Mouse (Mus musculus) heart, embryonic 16.5 days (tissue): Measurements from ENCODE around the gene Hkdc1. TPM values are rescaled to one million over a fixed set of nuclear protein-coding genes. Genes with fewer than 3 reads are reported as not detected.
A peak's percentile ranks its signal among the peaks of the same experiment; 100 is the strongest.

Experiments
- ATAC-seq: fragments of 200-750 bp; cut with Nextera tagmentation; replicated peaks from 2 replicates; pipeline ENCODE4 v1.8.0; 2017; ENCODE audit warnings: moderate number of reproducible peaks; ENCODE audit not compliant: insufficient read depth, low FRiP score; ENCODE audit errors: extremely low read depth
- H3K27ac ChIP-seq: fragments of 300-500 bp; sonication (generic); 2 replicates; pipeline ENCODE4 v1.5.1; 2014; ENCODE audit warnings: mild to moderate bottlenecking, low read length, control low read depth, moderate library complexity
- H3K27me3 ChIP-seq: fragments of 300-500 bp; sonication (generic); 2 replicates; pipeline ENCODE4 v1.6.1; 2014; ENCODE audit warnings: low read length, mixed read lengths; ENCODE audit not compliant: control insufficient read depth, insufficient read depth
- H3K36me3 ChIP-seq: fragments of 300-500 bp; sonication (generic); 2 replicates; pipeline ENCODE4 v1.6.1; 2014; ENCODE audit not compliant: control insufficient read depth, insufficient read depth
- H3K4me1 ChIP-seq: fragments of 300-500 bp; sonication (generic); 2 replicates; pipeline ENCODE4 v1.6.1; 2014; ENCODE audit warnings: low read length, mixed read lengths; ENCODE audit not compliant: control insufficient read depth, insufficient read depth
- H3K4me2 ChIP-seq: fragments of 300-500 bp; sonication (generic); 2 replicates; pipeline ENCODE4 v1.6.1; 2014; ENCODE audit warnings: low read depth, mild to moderate bottlenecking, control low read depth, low read length
- H3K4me3 ChIP-seq: fragments of 300-500 bp; sonication (generic); 2 replicates; pipeline ENCODE4 v1.5.1; 2014; ENCODE audit warnings: mild to moderate bottlenecking, control low read depth, low read length
- H3K9ac ChIP-seq: fragments of 300-500 bp; sonication (generic); 2 replicates; pipeline ENCODE4 v1.6.1; 2014; ENCODE audit warnings: low read length, control low read depth
- H3K9me3 ChIP-seq: fragments of 300-500 bp; sonication (generic); replicated peaks from 2 replicates; pipeline ENCODE4 v1.6.1; 2016; ENCODE audit warnings: low read length; ENCODE audit not compliant: control insufficient read depth
- WGBS: fragments of 180-500 bp; shearing (Covaris S2); extraction: QIAGEN DNeasy Blood & Tissue Kit; methylation state at CpG from one replicate; pipeline ENCODE4 v1.1.7; 2014; 5-methylcytosine and 5-hydroxymethylcytosine counted together
- polyA plus RNA-seq: library from polyadenylated mRNA; unstranded; fragments of >200 nt; fragmentation: Nextera tagmentation; extraction: Ambion mirVana; gene quantifications from 2 replicates; pipeline ENCODE4 v1.2.1, GENCODE M21; 2015

The Hkdc1 gene
- polyA plus RNA-seq, 1 experiment from 2014 or later, result 0.33 TPM

GRCm38 (mm10) chr10:62336601-62337578 is 85.4 kb downstream of the Hkdc1 start:
- Histone ChIP-seq H3K9me3 (no peaks in the 10 kb centered on the region), H3K36me3 (0 out of 2 replicates have a peak, but pooled peaks cover 2% of the 10 kb centered on the region), H3K4me1 (peaks cover 64% of the 10 kb centered on the region), H3K4me3 (peak overlapping the region; percentile 32), H3K4me2 (peak overlapping the region; percentile 67), H3K9ac (peak overlapping the region; percentile 57), H3K27ac (peak overlapping the region; percentile 93), H3K27me3 (no peaks in the 10 kb centered on the region)
- no peak for ATAC-seq
- 32% methylated on average over 12 of the region's 12 CpGs for WGBS

DNA sequence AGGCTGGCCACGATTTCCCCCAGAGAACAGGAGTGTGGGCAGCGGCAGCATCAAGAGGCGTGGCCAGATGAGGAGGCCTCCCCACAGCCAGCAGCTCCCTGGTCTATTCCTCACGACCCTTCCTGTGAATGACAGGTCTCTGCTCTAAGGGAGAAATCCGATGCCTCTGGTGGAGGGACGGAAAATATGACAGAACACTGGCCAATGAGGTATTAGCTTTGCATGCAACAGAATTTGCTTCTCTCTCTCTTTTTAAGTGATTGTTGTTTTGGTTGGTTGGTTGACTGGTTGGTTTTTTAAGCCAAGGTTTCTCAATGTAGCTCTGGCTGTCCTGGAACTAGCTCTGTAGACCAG is 86.9 kb downstream of the Hkdc1 start:
- H3K4me2 ChIP-seq, result peak overlapping the region; percentile 51
- H3K27ac ChIP-seq, result peak overlapping the region; percentile 93
- H3K27me3 ChIP-seq, result no peaks in the 10 kb centered on the region
- 10% methylated on average over 6 of the region's 6 CpGs for WGBS
- ATAC-seq, result no peak
- peak overlapping the region; percentile 47; the same call in 1 of the 2 replicates for H3K9ac ChIP-seq
- 0 out of 2 replicates have a peak, but pooled peaks cover 2% of the 10 kb centered on the region for H3K36me3 ChIP-seq
- H3K4me1 ChIP-seq, result peaks cover 71% of the 10 kb centered on the region
- no peaks in the 10 kb centered on the region for H3K9me3 ChIP-seq
- peak overlapping the region; percentile 32 for H3K4me3 ChIP-seq

- Histone ChIP-seq H3K27ac (peak overlapping the region; percentile 93), H3K9ac (peak overlapping the region; percentile 47; the same call in 1 of the 2 replicates), H3K36me3 (0 out of 2 replicates have a peak, but pooled peaks cover 2% of the 10 kb centered on the region), H3K4me2 (peak overlapping the region; percentile 51), H3K4me3 (peak overlapping the region; percentile 32), H3K27me3 (no peaks in the 10 kb centered on the region), H3K9me3 (no peaks in the 10 kb centered on the region), H3K4me1 (peaks cover 75% of the 10 kb centered on the region)
- 53% methylated on average over 20 of the region's 20 CpGs for WGBS
- ATAC-seq, result no peak
Observed at GRCm38 (mm10) chr10:62334686-62335422, 87.4 kb downstream of the Hkdc1 start.

- WGBS, result 36% methylated on average over 14 of the region's 14 CpGs
- H3K4me3 ChIP-seq, result peak overlapping the region; percentile 31
- H3K9me3 ChIP-seq, result no peaks in the 10 kb centered on the region
- H3K36me3 ChIP-seq, result 0 out of 2 replicates have a peak, but pooled peaks cover 2% of the 10 kb centered on the region
- peak overlapping the region; percentile 67 for H3K4me2 ChIP-seq
- H3K9ac ChIP-seq, result peak overlapping the region; percentile 51
- H3K27me3 ChIP-seq, result no peaks in the 10 kb centered on the region
- H3K4me1 ChIP-seq, result peaks cover 85% of the 10 kb centered on the region
- no peak for ATAC-seq
- peak overlapping the region; percentile 95 for H3K27ac ChIP-seq
Observed at GRCm38 (mm10) chr10:62333269-62333668, 89.0 kb downstream of the Hkdc1 start.

Other genes with a start within 250 kb of the Hkdc1 start
- gene Tspan15, start 191.2 kb downstream of the Hkdc1 start, polyA plus RNA-seq, result 10.9 and 16.2 TPM in 2 replicates
- 0.05 TPM in 1 of 2 replicates, not detected in the other for gene Tacr2, start 170.1 kb downstream of the Hkdc1 start, polyA plus RNA-seq
- 232 and 240 TPM in 2 replicates for gene Hk1, start 42.6 kb downstream of the Hkdc1 start, polyA plus RNA-seq
- 0.35 and 0.66 TPM in 2 replicates for gene 4930507D05Rik, start 27.0 kb upstream of the Hkdc1 start, polyA plus RNA-seq
- 29.2 and 29.9 TPM in 2 replicates for gene Supv3l1, start 27.2 kb upstream of the Hkdc1 start, polyA plus RNA-seq
- gene Vps26a, start 64.3 kb upstream of the Hkdc1 start, polyA plus RNA-seq, result 73.4 and 80.2 TPM in 2 replicates
- 18.6 and 28.8 TPM in 2 replicates for gene Srgn, start 105.0 kb upstream of the Hkdc1 start, polyA plus RNA-seq
- gene Kif1bp, start 156.0 kb upstream of the Hkdc1 start, polyA plus RNA-seq, result 28.5 and 29.1 TPM in 2 replicates
- gene Ddx21, start 179.8 kb upstream of the Hkdc1 start, polyA plus RNA-seq, result 11.0 and 13.4 TPM in 2 replicates
- gene Ddx50, start 228.7 kb upstream of the Hkdc1 start, polyA plus RNA-seq, result 90.0 and 99.9 TPM in 2 replicates